Mouse (Mus musculus): ENCODE data around the gene Hoxb5. TPM values are rescaled to one million over a fixed set of nuclear protein-coding genes. Genes with fewer than 3 reads are reported as not detected.

The Hoxb5 gene
- polyA plus RNA-seq, 1 experiment from 2014 or later, result not detected

DNA sequence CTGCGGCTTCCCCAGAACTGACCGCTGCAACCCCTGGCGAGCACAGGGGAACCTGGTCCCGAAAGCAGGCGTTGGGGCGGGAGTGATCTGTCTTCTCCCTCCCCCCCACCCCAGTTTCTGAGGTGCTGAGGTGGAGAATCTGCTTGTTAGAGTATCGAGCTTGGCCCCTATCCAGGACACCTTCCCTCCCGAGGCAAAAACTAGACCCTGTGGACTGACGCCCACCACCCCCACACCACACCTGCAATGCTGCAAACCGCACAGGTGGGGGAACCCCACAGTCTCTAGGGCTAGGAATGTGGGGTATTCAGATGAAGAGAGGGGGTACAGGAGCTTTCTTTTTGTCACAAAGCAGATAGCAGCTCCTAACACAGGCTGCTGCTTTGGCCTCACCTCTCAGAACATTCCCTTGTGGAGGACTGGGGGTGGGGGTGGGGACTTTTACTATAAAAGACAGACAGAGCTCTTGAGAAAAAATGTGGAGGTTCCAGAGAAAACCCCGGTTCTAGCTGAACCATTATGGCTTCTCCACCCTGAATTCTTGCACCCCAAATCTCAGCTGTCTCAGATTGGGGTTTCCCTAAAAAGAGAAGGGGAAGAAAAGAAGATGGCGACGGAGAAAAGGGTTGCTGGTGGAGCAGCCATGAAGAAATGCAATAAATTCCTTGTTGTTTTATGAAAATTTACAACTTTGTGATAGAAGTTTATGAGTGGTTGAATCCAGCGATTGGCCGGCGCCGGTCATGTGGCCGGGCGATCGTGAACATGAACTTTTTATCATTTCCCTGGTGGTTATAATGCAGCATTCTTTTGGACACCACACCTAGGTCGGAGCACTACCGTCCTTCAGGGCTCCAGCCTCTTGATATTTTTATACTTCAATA is 11.2 kb upstream of the Hoxb5 start, which contains the start of gene Hoxb6:
Gene Hoxb6 (plus strand): TSS at position 796 of the 884 bp plus-strand sequence.
- H3K27me3 ChIP-seq (ENCODE audit: control insufficient read depth, insufficient read depth, low read length), result peaks cover 97% of the 10 kb centered on the region
- H3K27ac ChIP-seq (replicated peaks; ENCODE audit: low read depth, low read length), result no peak within 1 kb of the TSS
- no peaks in the 10 kb centered on the region for H3K9me3 ChIP-seq (ENCODE audit: control insufficient read depth, low read length)
- ATAC-seq (ENCODE audit: low FRiP score, low TSS enrichment), result no peak
- H3K9ac ChIP-seq (replicated peaks; ENCODE audit: low read length), result no peak within 1 kb of the TSS
- no peak within 1 kb of the TSS for H3K4me3 ChIP-seq (replicated peaks; ENCODE audit: low read depth, low read length)
- H3K4me2 ChIP-seq (ENCODE audit: low read length), result no peak within 1 kb of the TSS
- H3K36me3 ChIP-seq (ENCODE audit: control insufficient read depth, insufficient read depth, low read length), result no peaks in the 10 kb centered on the region
- 1% methylated on average over 22 of the region's 22 CpGs for WGBS
- H3K4me1 ChIP-seq (ENCODE audit: control insufficient read depth, insufficient read depth, low read length), result no peaks in the 10 kb centered on the region
- no peak for DNase-seq

DNA sequence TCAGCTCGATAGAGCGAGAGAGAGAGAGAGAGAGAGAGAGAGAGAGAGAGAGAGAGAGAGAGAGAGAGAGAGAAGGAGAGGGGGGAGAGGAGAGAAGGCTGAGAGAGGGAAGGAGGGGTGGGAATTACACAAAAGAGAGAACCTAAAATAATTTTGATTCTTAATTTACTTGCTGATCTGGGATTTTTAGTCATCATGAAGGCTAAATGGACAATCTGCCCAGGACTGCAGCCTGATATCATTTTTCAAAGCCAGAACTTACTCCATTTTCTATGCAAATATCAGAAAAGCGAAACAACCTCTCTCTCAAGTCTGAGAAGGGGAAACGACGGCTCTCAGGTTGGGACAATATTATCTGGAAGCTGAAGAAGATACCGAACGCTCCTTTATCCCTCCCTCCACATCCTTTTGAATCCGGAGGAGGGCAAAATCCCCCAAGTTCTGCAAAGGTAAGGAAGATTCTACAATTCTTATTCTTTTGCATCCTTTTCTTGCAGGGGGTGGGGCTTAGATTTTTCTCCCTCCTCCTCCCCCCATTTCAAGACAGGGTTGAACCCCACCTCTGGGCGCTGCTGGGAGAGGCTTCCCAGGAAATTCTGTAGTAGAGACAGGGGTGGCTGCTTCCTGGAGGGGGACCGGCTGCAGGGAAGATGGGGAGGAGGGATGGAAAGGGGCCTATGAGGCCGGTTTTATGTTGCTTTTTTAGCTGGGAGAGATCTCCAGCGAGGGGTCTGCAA is 10.4 kb upstream of the Hoxb5 start:
- Histone ChIP-seq H3K27me3 (ENCODE audit: control insufficient read depth, insufficient read depth, low read length) (peaks cover 97% of the 10 kb centered on the region), H3K4me1 (ENCODE audit: control insufficient read depth, insufficient read depth, low read length) (no peaks in the 10 kb centered on the region), H3K27ac (replicated peaks; ENCODE audit: low read depth, low read length) (no peak overlapping the region), H3K4me2 (ENCODE audit: low read length) (no peak overlapping the region), H3K9ac (replicated peaks; ENCODE audit: low read length) (no peak overlapping the region), H3K36me3 (ENCODE audit: control insufficient read depth, insufficient read depth, low read length) (no peaks in the 10 kb centered on the region), H3K9me3 (ENCODE audit: control insufficient read depth, low read length) (no peaks in the 10 kb centered on the region), H3K4me3 (replicated peaks; ENCODE audit: low read depth, low read length) (no peak overlapping the region)
- DNase-seq (no peak), ATAC-seq (ENCODE audit: low FRiP score, low TSS enrichment) (no peak)
- under 1% methylated on average over 12 of the region's 12 CpGs for WGBS

DNA sequence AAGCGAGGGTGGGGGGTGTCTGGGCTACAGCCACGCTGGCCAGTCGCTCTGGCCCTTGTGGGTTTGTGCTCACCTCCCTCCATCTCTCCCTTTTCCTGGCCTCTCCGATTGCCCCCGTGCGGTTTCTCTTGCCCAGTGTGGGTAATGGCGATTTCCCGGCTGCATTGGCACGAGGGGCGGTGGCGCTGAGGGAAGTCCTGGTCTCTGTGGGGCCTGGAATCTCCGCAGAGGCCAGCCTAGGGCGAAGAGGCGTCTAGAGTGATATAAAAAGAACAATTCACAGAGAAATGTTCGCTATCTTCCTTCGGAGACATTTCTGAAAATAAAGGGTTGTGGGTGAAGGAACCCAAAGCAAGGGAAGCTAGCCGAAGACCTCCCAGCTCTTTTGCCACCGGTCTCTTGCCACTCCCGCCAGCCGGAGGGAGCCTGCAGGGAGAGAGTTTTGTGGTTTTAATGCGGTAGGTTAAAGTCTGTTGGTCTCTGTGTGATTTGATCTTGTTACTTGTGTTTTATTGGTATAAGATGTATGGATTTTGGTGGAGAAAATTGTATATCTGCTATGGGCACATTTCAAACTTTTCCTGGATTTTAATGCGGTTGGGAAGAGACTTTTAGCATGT is 9.7 kb upstream of the Hoxb5 start:
- Histone ChIP-seq H3K4me2 (ENCODE audit: low read length) (no peak overlapping the region), H3K27ac (replicated peaks; ENCODE audit: low read depth, low read length) (no peak overlapping the region), H3K9me3 (ENCODE audit: control insufficient read depth, low read length) (no peaks in the 10 kb centered on the region), H3K36me3 (ENCODE audit: control insufficient read depth, insufficient read depth, low read length) (no peaks in the 10 kb centered on the region), H3K9ac (replicated peaks; ENCODE audit: low read length) (no peak overlapping the region), H3K4me1 (ENCODE audit: control insufficient read depth, insufficient read depth, low read length) (no peaks in the 10 kb centered on the region), H3K27me3 (ENCODE audit: control insufficient read depth, insufficient read depth, low read length) (peaks cover 97% of the 10 kb centered on the region), H3K4me3 (replicated peaks; ENCODE audit: low read depth, low read length) (no peak overlapping the region)
- DNase-seq (no peak), ATAC-seq (ENCODE audit: low FRiP score, low TSS enrichment) (no peak)
- 1% methylated on average over 22 of the region's 22 CpGs for WGBS

DNA sequence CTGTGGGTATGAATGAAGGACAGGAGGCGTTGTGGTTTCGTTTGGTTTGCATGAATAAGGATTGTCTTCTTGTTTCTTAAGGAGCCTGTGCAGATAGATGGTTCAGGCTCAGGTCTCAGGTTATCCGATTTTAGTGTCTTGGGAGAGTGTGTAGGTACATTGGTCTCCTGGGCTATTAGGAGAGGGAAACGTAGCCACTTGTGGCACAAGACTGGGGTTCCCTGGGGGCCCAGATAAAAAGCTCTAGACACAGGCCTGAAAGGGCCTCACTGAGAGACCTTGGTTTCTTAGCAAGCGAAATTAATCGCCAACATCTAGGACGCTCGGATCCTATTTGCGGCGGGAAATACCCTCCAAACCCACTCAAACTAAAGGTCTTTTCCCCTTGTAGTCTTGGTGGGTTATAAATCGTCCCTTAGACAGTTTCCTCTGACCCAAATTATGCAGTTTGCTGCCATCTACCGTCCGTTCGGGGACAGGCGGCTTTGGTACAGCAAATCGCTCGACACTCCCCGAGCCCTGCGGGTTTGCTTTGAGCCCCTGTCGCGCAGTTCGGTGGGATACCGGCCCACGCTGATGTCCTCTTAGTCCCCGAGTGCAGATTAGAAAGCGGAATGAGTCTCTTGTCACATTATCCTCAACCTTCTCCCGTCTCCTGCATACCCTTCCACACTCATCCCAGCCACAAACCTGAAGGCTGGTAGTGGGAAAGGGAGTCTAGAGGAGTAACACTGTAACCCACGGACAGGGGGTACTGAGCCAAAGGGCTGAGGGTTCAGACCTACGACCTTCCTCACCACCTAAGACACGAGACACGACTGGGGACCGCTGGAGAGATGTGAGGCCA is 8.7 kb upstream of the Hoxb5 start:
- H3K27me3 ChIP-seq (ENCODE audit: control insufficient read depth, insufficient read depth, low read length), result peaks cover 98% of the 10 kb centered on the region
- no peaks in the 10 kb centered on the region for H3K36me3 ChIP-seq (ENCODE audit: control insufficient read depth, insufficient read depth, low read length)
- H3K4me1 ChIP-seq (ENCODE audit: control insufficient read depth, insufficient read depth, low read length), result no peaks in the 10 kb centered on the region
- no peak overlapping the region for H3K27ac ChIP-seq (replicated peaks; ENCODE audit: low read depth, low read length)
- under 1% methylated on average over 32 of the region's 32 CpGs for WGBS
- ATAC-seq (ENCODE audit: low FRiP score, low TSS enrichment) (no peak), DNase-seq (peak; percentile 87)
- no peak overlapping the region for H3K4me3 ChIP-seq (replicated peaks; ENCODE audit: low read depth, low read length)
- no peaks in the 10 kb centered on the region for H3K9me3 ChIP-seq (ENCODE audit: control insufficient read depth, low read length)
- no peak overlapping the region for H3K4me2 ChIP-seq (ENCODE audit: low read length)
- no peak overlapping the region for H3K9ac ChIP-seq (replicated peaks; ENCODE audit: low read length)

GRCm38 (mm10) chr11:96295092-96295835 is 7.9 kb upstream of the Hoxb5 start:
- Histone ChIP-seq H3K9me3 (ENCODE audit: control insufficient read depth, low read length) (no peaks in the 10 kb centered on the region), H3K9ac (replicated peaks; ENCODE audit: low read length) (no peak overlapping the region), H3K27ac (replicated peaks; ENCODE audit: low read depth, low read length) (no peak overlapping the region), H3K4me3 (replicated peaks; ENCODE audit: low read depth, low read length) (no peak overlapping the region), H3K4me2 (ENCODE audit: low read length) (no peak overlapping the region), H3K27me3 (ENCODE audit: control insufficient read depth, insufficient read depth, low read length) (peaks cover 98% of the 10 kb centered on the region), H3K36me3 (ENCODE audit: control insufficient read depth, insufficient read depth, low read length) (no peaks in the 10 kb centered on the region), H3K4me1 (ENCODE audit: control insufficient read depth, insufficient read depth, low read length) (no peaks in the 10 kb centered on the region)
- ATAC-seq (ENCODE audit: low FRiP score, low TSS enrichment) (no peak), DNase-seq (no peak)
- WGBS, result under 1% methylated on average over 30 of the region's 30 CpGs

- no peak for DNase-seq
- Histone ChIP-seq H3K4me1 (ENCODE audit: control insufficient read depth, insufficient read depth, low read length) (no peaks in the 10 kb centered on the region), H3K27me3 (ENCODE audit: control insufficient read depth, insufficient read depth, low read length) (peaks cover 100% of the 10 kb centered on the region), H3K4me3 (replicated peaks; ENCODE audit: low read depth, low read length) (no peak overlapping the region), H3K36me3 (ENCODE audit: control insufficient read depth, insufficient read depth, low read length) (no peaks in the 10 kb centered on the region), H3K27ac (replicated peaks; ENCODE audit: low read depth, low read length) (no peak overlapping the region), H3K9ac (replicated peaks; ENCODE audit: low read length) (no peak overlapping the region), H3K4me2 (ENCODE audit: low read length) (no peak overlapping the region), H3K9me3 (ENCODE audit: control insufficient read depth, low read length) (no peaks in the 10 kb centered on the region)
- no peak for ATAC-seq (ENCODE audit: low FRiP score, low TSS enrichment)
- 1% methylated on average over 2 of the region's 2 CpGs for whole genome bisulfite sequencing
These were observed 6.1 kb upstream of the Hoxb5 start for GRCm38 (mm10) chr11:96296997-96297396.

DNA sequence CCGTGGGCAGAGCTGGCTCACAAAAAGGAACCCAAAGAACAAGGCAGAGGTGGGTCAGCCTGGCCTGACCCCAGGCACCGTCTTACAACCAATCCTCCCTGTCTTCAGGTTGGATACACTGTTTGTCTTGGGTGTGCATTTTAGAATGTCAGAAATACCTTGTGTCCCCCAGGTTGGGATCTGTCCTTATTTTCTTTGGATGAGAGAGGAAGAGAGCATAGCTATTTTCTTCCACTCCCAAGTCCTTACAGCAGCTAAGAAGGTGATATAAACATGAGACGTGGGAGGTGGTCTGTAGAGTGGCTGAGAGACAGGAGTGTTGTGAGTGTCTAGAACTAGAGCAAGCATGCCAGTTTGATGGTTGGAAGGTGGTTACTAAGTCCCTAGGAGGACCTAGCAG is 5.7 kb upstream of the Hoxb5 start:
- 0% methylated on average over 3 of the region's 3 CpGs for WGBS
- Histone ChIP-seq H3K4me1 (ENCODE audit: control insufficient read depth, insufficient read depth, low read length) (no peaks in the 10 kb centered on the region), H3K9ac (replicated peaks; ENCODE audit: low read length) (no peak overlapping the region), H3K27ac (replicated peaks; ENCODE audit: low read depth, low read length) (no peak overlapping the region), H3K36me3 (ENCODE audit: control insufficient read depth, insufficient read depth, low read length) (no peaks in the 10 kb centered on the region), H3K9me3 (ENCODE audit: control insufficient read depth, low read length) (no peaks in the 10 kb centered on the region), H3K27me3 (ENCODE audit: control insufficient read depth, insufficient read depth, low read length) (peaks cover 100% of the 10 kb centered on the region), H3K4me3 (replicated peaks; ENCODE audit: low read depth, low read length) (no peak overlapping the region), H3K4me2 (ENCODE audit: low read length) (no peak overlapping the region)
- no peak for DNase-seq
- no peak for ATAC-seq (ENCODE audit: low FRiP score, low TSS enrichment)
